Comparison of ENCODE assay signal across 8 mouse cellular contexts in the genomic region with DNA sequence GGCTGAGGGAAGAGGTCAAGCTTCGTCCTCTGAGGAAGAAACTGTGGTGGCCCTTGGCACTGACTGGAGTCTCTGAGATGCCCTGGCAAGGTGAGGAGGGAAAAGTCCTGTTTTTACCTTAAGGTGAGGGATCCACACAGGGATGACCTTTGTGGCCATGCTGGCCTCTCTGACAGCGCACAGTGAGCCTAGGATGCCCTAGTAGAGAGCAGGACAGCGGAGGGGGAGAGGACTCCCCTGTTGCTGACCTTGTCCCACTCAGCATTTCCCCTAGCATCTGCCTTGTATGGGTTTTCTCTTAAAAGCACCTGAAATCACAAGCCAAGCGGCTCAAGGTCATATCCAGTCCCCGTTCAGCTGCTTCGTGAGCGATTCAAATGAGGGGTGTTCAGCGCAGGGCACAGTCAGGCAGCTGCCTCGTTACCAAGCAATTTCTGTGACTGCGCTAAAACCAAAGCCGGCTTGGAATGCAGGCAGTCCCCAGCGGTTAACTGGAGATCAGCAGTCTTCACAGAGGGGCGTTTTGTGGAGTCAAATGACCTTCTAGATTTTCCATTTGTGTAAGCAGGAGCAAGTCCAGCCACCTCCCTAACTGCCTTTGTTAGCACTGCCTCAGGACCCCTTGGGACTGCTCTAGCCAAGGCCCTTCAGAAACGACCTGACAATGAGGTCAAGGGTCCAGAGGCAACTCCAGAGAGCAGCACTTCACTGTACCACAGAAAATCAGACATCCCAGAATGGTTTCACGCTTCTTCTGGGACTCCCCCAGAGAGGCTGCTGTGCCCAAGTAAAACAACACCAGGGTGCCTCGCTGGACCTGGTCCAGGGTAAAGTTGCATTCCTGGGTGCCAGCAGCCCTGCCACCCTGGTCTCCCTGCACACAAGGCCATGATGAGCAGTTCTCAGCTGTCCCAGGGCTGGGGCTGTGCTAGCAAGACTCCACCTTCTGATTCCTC. TPM values are rescaled to one million over a fixed set of nuclear protein-coding genes. Genes with fewer than 3 reads are reported as not detected.
A peak's percentile ranks its signal among the peaks of the same experiment; 100 is the strongest.
DNase-seq lines count a peak whose midpoint lies in the region; ATAC-seq and TF ChIP-seq lines count a peak whose summit lies in the region.

No protein-coding gene starts in this region.

- 29% methylated on average over 16 of the region's 16 CpGs for WGBS in intestine, embryonic 14.5 days
- WGBS in intestine, embryonic 15.5 days = 30% methylated on average over 16 of the region's 16 CpGs
- 18% methylated on average over 16 of the region's 16 CpGs for WGBS in hindbrain, embryonic 10.5 days
- 23% methylated on average over 16 of the region's 16 CpGs for WGBS in limb, embryonic 14.5 days
- 47% methylated on average over 16 of the region's 16 CpGs for WGBS in cerebellum, adult 2 months

- peak; percentile 66 for DNase-seq in intestine, embryonic 14.5 days (ENCODE audit: low spot score)
- peak; percentile 76 for DNase-seq in brain, embryonic 14.5 days (ENCODE audit: low read depth)
- DNase-seq in hindbrain, embryonic 10.5 days (ENCODE audit: low spot score) = peak; percentile 59
- peak; percentile 70 for DNase-seq in limb, embryonic 14.5 days (ENCODE audit: low spot score)
- no peak for DNase-seq in cerebellum, adult 2 months
- DNase-seq in layer of hippocampus, adult 8-10 months (ENCODE audit: low spot score in 2 of 2) = no peak
- DNase-seq in thymus, postnatal 4 days = no peak

- TF ChIP-seq POLR2A in brain, embryonic 14.5 days (IDR thresholded peaks at IDR 0.05; ENCODE audit: borderline replicate concordance, extremely low read depth, insufficient read depth, insufficient read length, poor library complexity, severe bottlenecking) = no peak
- TF ChIP-seq POLR2A in limb, embryonic 14.5 days (IDR thresholded peaks at IDR 0.05; ENCODE audit: borderline replicate concordance, extremely low read depth, insufficient read depth, insufficient read length) = no peak
- TF ChIP-seq POLR2A in cerebellum, adult 2 months (IDR thresholded peaks at IDR 0.05; ENCODE audit: borderline replicate concordance, insufficient read depth, low read length) = no peak

- TF ChIP-seq CTCF in brain, embryonic 14.5 days (IDR thresholded peaks at IDR 0.05; ENCODE audit: borderline replicate concordance, extremely low read depth, insufficient read depth, insufficient read length) = peak; percentile 49; the same call in 1 of the 2 replicates
- TF ChIP-seq CTCF in cerebellum, adult 2 months (IDR thresholded peaks at IDR 0.05; ENCODE audit: borderline replicate concordance, insufficient read depth, low read depth, low read length) = no peak

- no peaks in the 10 kb centered on the region for H3K36me3 ChIP-seq in intestine, embryonic 14.5 days (ENCODE audit: control insufficient read depth, insufficient read depth, low read length)
- no peaks in the 10 kb centered on the region for H3K36me3 ChIP-seq in intestine, embryonic 15.5 days
- H3K36me3 ChIP-seq in hindbrain, embryonic 10.5 days = no peaks in the 10 kb centered on the region
- H3K36me3 ChIP-seq in limb, embryonic 14.5 days (ENCODE audit: control insufficient read depth, insufficient read depth, low read length) = no peaks in the 10 kb centered on the region

- peaks cover 27% of the 10 kb centered on the region for H3K4me1 ChIP-seq in intestine, embryonic 14.5 days (replicated peaks; ENCODE audit: control insufficient read depth, insufficient read depth, low read length)
- peaks cover 33% of the 10 kb centered on the region for H3K4me1 ChIP-seq in intestine, embryonic 15.5 days (replicated peaks)
- peaks cover 35% of the 10 kb centered on the region for H3K4me1 ChIP-seq in hindbrain, embryonic 10.5 days (replicated peaks)
- H3K4me1 ChIP-seq in limb, embryonic 14.5 days (ENCODE audit: control insufficient read depth, insufficient read depth, low read length) = peaks cover 29% of the 10 kb centered on the region
- peaks cover 7% of the 10 kb centered on the region for H3K4me1 ChIP-seq in cerebellum, adult 2 months (ENCODE audit: control insufficient read depth, insufficient read depth, low read length)

- H3K27me3 ChIP-seq in intestine, embryonic 14.5 days (replicated peaks; ENCODE audit: control insufficient read depth, insufficient read depth, low read length) = no peaks in the 10 kb centered on the region
- no peaks in the 10 kb centered on the region for H3K27me3 ChIP-seq in intestine, embryonic 15.5 days (replicated peaks)
- H3K27me3 ChIP-seq in hindbrain, embryonic 10.5 days (ENCODE audit: insufficient read depth, poor library complexity, severe bottlenecking) = no peaks in the 10 kb centered on the region
- no peaks in the 10 kb centered on the region for H3K27me3 ChIP-seq in limb, embryonic 14.5 days (ENCODE audit: control insufficient read depth, insufficient read depth, low read length)
- no peaks in the 10 kb centered on the region for H3K27me3 ChIP-seq in cerebellum, adult 2 months (ENCODE audit: control insufficient read depth, insufficient read depth, low read length)

- no peak overlapping the region for H3K4me3 ChIP-seq in intestine, embryonic 14.5 days (ENCODE audit: low read depth, low read length)
- H3K4me3 ChIP-seq in intestine, embryonic 15.5 days (replicated peaks) = no peak overlapping the region
- H3K4me3 ChIP-seq in hindbrain, embryonic 10.5 days = no peak overlapping the region
- H3K4me3 ChIP-seq in limb, embryonic 14.5 days (replicated peaks; ENCODE audit: low read length) = no peak overlapping the region
- H3K4me3 ChIP-seq in cerebellum, adult 2 months (replicated peaks; ENCODE audit: insufficient read depth, low read depth, low read length) = no peak overlapping the region

- no peak for ATAC-seq in intestine, embryonic 14.5 days (replicated peaks; ENCODE audit: low FRiP score, low TSS enrichment, low read depth)
- ATAC-seq in intestine, embryonic 15.5 days = no peak
- peak; percentile 55 for ATAC-seq in limb, embryonic 14.5 days (ENCODE audit: low FRiP score, low read depth)

- no peak overlapping the region for H3K4me2 ChIP-seq in intestine, embryonic 14.5 days (ENCODE audit: low read length)
- H3K4me2 ChIP-seq in intestine, embryonic 15.5 days (replicated peaks) = no peak overlapping the region
- H3K4me2 ChIP-seq in limb, embryonic 14.5 days (replicated peaks; ENCODE audit: low read depth, low read length, severe bottlenecking) = 0 out of 2 replicates have a peak overlapping the region, but pooled peaks have one; percentile 13

- H3K9me3 ChIP-seq in intestine, embryonic 14.5 days (ENCODE audit: control insufficient read depth, low read length) = no peaks in the 10 kb centered on the region
- H3K9me3 ChIP-seq in intestine, embryonic 15.5 days = no peaks in the 10 kb centered on the region
- no peaks in the 10 kb centered on the region for H3K9me3 ChIP-seq in hindbrain, embryonic 10.5 days
- H3K9me3 ChIP-seq in limb, embryonic 14.5 days (ENCODE audit: control insufficient read depth, low read length) = no peaks in the 10 kb centered on the region

- no peak overlapping the region for H3K9ac ChIP-seq in intestine, embryonic 14.5 days (ENCODE audit: low read length)
- no peak overlapping the region for H3K9ac ChIP-seq in intestine, embryonic 15.5 days
- no peak overlapping the region for H3K9ac ChIP-seq in limb, embryonic 14.5 days (ENCODE audit: low read depth, low read length, severe bottlenecking)

- no peak overlapping the region for H3K27ac ChIP-seq in intestine, embryonic 14.5 days (ENCODE audit: low read depth)
- no peak overlapping the region for H3K27ac ChIP-seq in intestine, embryonic 15.5 days
- H3K27ac ChIP-seq in hindbrain, embryonic 10.5 days = peak overlapping the region; percentile 37
- H3K27ac ChIP-seq in limb, embryonic 14.5 days (replicated peaks; ENCODE audit: low read depth, low read length) = no peak overlapping the region
- H3K27ac ChIP-seq in cerebellum, adult 2 months (ENCODE audit: insufficient read depth, low read length) = no peak overlapping the region

RNA-seq across cellular contexts. Expression of a gene that starts 20.9 kb away (rescaled TPM):
- 13.9 and 15.6 TPM in 2 replicates for polyA plus RNA-seq in intestine, embryonic 14.5 days (2014; fragmentation: Nextera tagmentation; extraction: Ambion mirVana)
- polyA plus RNA-seq in intestine, embryonic 15.5 days (2015; fragmentation: Nextera tagmentation; extraction: Ambion mirVana) = 16.0 and 21.6 TPM in 2 replicates
- 17.9 and 19.6 TPM in 2 replicates for polyA plus RNA-seq in brain, embryonic 14.5 days (2012; rRNA removed)
- polyA plus RNA-seq in hindbrain, embryonic 10.5 days (2016; fragmentation: Nextera tagmentation; extraction: Ambion mirVana) = 6.8 and 8.3 TPM in 2 replicates
- polyA plus RNA-seq in limb, embryonic 14.5 days (2012; rRNA removed) = 23.0 and 23.4 TPM in 2 replicates
- 14.1 and 17.1 TPM in 2 replicates for polyA plus RNA-seq in limb, embryonic 14.5 days (2014; fragmentation: Nextera tagmentation; extraction: Ambion mirVana)
- polyA plus RNA-seq in cerebellum, adult 2 months (2012; rRNA removed) = 46.6 and 53.2 TPM in 2 replicates
- 10 to 100 TPM; 21.5 to 25.9 (median 22.2) TPM for total RNA-seq in layer of hippocampus, adult 8-10 months (2022)

RNA-seq across cellular contexts. Expression of a gene that starts 46.2 kb away (rescaled TPM):
- polyA plus RNA-seq in intestine, embryonic 14.5 days (2014; fragmentation: Nextera tagmentation; extraction: Ambion mirVana) = 6.7 and 8.3 TPM in 2 replicates
- polyA plus RNA-seq in intestine, embryonic 15.5 days (2015; fragmentation: Nextera tagmentation; extraction: Ambion mirVana) = 6.9 and 8.2 TPM in 2 replicates
- 3.0 and 6.3 TPM in 2 replicates for polyA plus RNA-seq in brain, embryonic 14.5 days (2012; rRNA removed)
- polyA plus RNA-seq in hindbrain, embryonic 10.5 days (2016; fragmentation: Nextera tagmentation; extraction: Ambion mirVana) = 3.7 and 4.2 TPM in 2 replicates
- polyA plus RNA-seq in limb, embryonic 14.5 days (2012; rRNA removed) = 16.2 and 17.4 TPM in 2 replicates
- 8.4 and 10.1 TPM in 2 replicates for polyA plus RNA-seq in limb, embryonic 14.5 days (2014; fragmentation: Nextera tagmentation; extraction: Ambion mirVana)
- 31.8 and 34.1 TPM in 2 replicates for polyA plus RNA-seq in cerebellum, adult 2 months (2012; rRNA removed)
- total RNA-seq in layer of hippocampus, adult 8-10 months (2022) = 10 to 100 TPM; 26.6 to 39.1 (median 32.4) TPM

Comparison
In these comparisons a context has a peak if more than half of its experiments do, and no peak if none do; other contexts are left out.
1. DNase-seq: peak in intestine, embryonic 14.5 days (single experiment), brain, embryonic 14.5 days (single experiment), hindbrain, embryonic 10.5 days (single experiment) and limb, embryonic 14.5 days (single experiment); none in cerebellum, adult 2 months (0 of 2), layer of hippocampus, adult 8-10 months (0 of 2) and thymus, postnatal 4 days (single experiment).